Mouse (Mus musculus) cortical plate, adult 2 months (tissue): ENCODE measurements around the gene Tubgcp6.

ENCODE experiments used
- CTCF ChIP-seq: fragments of 200-500 bp; IDR thresholded peaks from 2 replicates; pipeline ENCODE4 v1.5.1; 2011; ENCODE audit warnings: mild to moderate bottlenecking, control low read depth, low read length; ENCODE audit not compliant: insufficient read depth; ENCODE audit errors: extremely low read depth
- POLR2A ChIP-seq: fragments of 200-500 bp; IDR thresholded peaks from 2 replicates; pipeline ENCODE4 v1.6.1; 2011; ENCODE audit warnings: mild to moderate bottlenecking, low read length, control low read depth; ENCODE audit not compliant: insufficient read depth; ENCODE audit errors: extremely low read depth

- TF ChIP-seq CTCF (no peak), POLR2A (no peak)
These were observed 7.3 kb upstream of the Tubgcp6 start for GRCm38 (mm10) chr15:89130245-89130644.
